Mouse (Mus musculus) kidney, postnatal 14 days (tissue): ENCODE measurements around the gene Sox15.

ENCODE experiments used
- DNase-seq: peaks from one replicate; pipeline ENCODE4 v3.0.0; 2022; ENCODE audit warnings: mixed read lengths

The Sox15 gene

DNA sequence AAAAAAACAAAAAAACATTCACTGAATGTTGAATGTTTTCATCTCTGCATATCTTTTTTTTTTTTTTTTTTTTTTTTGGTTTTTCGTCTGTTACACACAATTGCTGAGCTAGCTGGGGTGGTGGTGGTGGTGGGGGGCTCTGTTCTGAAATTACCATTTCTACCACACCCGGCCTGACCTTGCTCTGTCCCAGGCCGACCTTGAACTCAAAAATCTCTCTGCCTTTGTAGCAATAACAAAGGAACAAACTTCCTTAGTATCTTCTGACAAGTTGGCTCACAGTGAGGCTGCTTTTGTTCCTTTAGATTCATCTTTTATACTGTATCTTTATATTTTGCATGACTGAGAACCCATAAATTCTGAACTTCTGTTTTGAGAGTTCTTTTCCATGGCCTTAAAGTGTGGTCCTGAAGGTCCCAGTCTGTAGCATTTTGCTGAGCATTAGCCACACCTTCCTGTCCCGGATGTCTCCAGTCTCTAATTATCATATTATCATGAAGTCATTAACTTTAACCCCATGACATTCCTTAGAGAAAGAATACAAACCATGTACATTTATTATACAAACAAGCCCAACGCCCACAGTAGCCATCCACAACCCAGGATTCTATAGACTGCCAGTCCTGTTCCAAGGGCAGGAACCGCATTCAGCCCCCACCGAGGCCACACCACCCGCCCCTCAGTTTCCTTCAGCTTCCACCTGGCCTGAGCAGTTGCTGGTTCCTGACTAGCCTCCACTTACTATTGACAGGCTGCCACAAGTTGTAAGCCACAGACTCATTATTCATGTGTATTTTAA, 48.9 kb downstream of the Sox15 start:
- DNase-seq: no peak

DNA sequence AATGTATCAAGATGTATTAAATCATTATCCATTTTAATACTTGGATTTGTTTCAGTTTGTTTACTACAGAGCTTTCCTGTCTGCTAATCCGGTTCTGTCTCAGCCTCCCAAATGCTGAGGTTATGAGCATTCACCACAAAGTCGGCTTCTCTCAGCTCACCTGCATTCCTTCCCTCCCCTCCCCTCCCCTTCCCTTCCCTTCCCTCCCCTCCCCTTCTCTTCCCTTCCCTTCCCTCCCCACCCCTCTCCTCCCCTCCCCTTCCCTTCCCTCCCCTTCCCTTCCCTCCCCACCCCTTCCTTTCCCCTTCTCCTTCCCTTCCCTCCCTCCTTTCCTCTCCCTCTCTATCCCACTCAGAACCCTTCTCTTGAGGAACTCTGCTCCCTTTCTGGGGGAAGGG, 49.5 kb downstream of the Sox15 start:
- no peak for DNase-seq
